Mouse (Mus musculus) large intestine, adult 2 months (tissue): ENCODE measurements around the gene Slit2. TPM values are rescaled to one million over a fixed set of nuclear protein-coding genes. Genes with fewer than 3 reads are reported as not detected.

Source experiments
- DNase-seq: peaks from one replicate; pipeline ENCODE4 v3.0.0-alpha.2; 2012; ENCODE audit warnings: low read depth, low spot score
- WGBS: fragments of 180-500 bp; shearing (Covaris S2); methylation state at CpG from one replicate; pipeline ENCODE4 v1.1.7; 2018; 5-methylcytosine and 5-hydroxymethylcytosine counted together
- polyA plus RNA-seq: library from polyadenylated mRNA; depleted of rRNA; stranded (reverse); fragments of >200 nt; gene quantifications from 2 replicates; pipeline ENCODE4 v1.2.3, GENCODE M21; 2012

Gene Slit2
- polyA plus RNA-seq, 1 experiment, result 1.2 TPM

DNA sequence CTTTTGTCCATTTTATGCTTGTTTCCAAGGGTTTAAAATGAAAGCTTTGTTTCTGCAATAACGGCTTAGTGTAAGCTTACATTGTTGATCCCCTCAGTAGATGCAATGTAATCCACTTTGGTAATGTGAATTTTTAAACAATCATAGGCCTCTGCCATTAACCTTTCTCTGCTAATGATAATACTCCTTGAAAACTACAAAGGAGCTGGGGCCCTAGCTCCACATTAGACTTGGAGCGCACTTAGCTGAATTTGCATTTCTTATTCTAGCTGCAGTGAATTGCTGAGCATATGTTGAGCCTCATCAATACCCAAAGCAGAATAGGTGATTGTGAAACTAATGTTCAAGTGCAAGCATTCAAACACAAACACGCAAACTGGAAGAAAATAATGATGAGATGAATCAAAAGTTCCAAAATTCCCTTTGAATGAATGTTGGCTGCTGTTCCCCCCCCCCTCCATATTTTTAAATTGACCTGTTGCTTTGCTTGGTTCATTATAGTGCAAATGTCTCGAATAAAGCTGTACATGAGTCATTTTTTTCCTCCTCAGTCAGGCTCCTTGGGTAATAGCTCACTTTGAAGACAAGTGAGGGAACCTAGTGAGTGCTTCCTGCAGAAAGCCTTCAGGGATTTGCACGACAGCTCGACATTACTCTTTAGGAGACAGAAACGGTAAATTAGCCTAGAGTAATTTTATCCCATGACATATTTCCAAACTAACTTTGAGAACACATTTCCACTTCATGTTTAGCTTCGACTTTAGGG, 66.2 kb downstream of the Slit2 start:
- WGBS, result 71% methylated on average over 8 of the region's 8 CpGs
- DNase-seq, result no peak

- no peak for DNase-seq
- WGBS, result 90% methylated on average over 5 of the region's 5 CpGs
Measured at GRCm38 (mm10) chr5:48050637-48051314, 67.8 kb downstream of the Slit2 start.

- no peak for DNase-seq
- WGBS, result 76% methylated on average over 10 of the region's 10 CpGs
Measured at GRCm38 (mm10) chr5:48058612-48059011, 75.7 kb downstream of the Slit2 start.

DNA sequence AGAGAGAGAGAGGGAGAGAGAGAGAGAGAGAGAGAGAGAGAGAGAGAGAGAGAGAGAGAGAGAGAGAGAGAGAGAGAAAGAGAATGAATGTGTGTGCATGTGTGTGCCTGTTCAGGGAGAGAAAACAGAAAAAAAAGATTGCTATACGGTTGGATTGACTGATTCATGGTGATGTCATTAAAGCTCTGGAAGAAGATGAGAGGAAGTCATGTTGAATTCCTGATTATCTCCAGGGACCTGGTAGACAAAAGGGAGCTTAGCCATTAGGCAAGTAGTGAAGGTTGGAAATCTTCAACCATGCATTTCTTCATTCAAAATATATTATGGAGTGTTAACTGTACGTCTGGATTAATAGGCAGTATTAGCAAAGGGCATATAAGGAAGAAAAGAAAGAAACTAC, 77.8 kb downstream of the Slit2 start:
- WGBS, result 69% methylated on average over 2 of the region's 2 CpGs
- no peak for DNase-seq

DNA sequence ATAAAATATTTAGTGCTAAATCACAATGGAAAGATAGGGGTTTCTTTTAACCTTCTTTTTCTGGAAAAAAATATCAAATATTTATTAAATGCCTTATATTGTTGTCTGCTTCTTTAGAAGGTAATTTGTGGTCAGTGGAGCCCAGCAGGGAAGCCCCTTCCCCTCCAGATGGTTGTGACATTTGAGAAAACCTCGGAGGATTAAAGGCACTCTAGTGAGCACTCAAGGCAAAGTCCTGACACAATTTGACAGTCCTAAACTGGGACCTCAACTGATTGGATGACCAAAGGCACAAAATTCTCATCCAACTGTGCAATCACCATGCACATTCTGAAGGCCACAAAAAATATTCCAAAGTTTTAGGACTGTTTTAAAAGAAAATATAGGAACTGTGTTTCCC, 95.8 kb downstream of the Slit2 start:
- no peak for DNase-seq
- 52% methylated on average over 1 of the region's 1 CpGs for WGBS

DNA sequence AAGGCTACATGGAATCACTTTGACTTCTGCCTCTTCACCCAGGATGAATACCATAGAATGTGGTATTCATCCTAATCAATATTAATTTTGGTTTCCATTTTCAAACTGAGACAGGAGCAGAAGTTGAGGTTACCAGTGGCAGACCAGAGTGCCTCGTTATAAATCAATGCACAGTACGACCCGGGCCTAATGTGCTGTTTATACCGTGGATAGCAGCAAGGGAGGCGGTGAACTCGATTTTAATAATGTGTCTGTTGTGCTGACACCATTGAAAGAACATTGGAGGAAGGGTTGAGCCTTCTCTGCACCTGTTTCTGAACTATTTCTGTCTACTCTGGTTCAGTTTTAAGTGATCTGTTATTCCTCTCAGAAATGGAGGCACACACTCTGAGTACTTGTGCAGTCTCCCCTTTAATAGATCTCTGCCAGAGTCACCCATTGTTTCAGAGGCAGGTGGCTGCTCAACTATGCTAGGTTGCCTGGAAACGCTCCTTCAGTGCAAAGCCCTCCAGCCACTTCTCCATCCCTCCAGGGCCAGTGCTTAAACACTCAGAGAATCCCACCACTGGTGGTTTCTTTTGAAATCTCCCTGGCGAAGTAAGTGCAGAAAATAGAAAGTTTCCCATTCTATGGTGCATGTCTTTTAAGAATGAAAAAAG, 98.4 kb downstream of the Slit2 start:
- no peak for DNase-seq
- WGBS, result 77% methylated on average over 8 of the region's 8 CpGs

GRCm38 (mm10) chr5:48113400-48113799, 130.5 kb downstream of the Slit2 start:
- 51% methylated on average over 1 of the region's 1 CpGs for WGBS
- DNase-seq, result no peak

DNA sequence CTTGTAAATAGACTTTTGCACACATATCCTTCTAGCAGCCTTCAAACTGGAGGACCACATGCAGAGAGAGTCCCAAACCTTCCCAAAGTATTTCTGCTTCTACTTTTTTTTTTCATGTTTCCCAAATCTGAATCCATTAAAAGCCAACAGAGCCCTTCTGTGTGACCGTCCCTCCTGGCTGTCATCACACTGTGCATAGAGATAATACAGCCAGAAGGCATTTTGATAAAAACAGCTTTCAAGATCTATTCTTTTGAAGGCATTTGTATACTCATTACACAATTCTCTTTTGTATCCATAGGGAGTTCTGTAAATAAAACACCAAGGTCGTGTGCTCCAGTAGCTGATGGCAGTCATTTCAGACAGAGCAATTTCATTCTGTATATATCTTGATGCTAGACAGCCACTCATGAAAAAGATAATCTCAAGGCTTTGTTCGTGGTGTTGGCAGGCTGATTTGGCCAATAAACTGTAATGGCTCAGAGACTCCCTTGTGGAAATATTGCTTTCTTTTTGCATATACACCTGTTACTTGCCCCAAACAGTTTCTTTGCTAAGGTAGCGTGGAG, 132.1 kb downstream of the Slit2 start:
- no peak for DNase-seq
- 31% methylated on average over 4 of the region's 4 CpGs for WGBS

- 89% methylated on average over 5 of the region's 5 CpGs for WGBS
- no peak for DNase-seq
Measured at GRCm38 (mm10) chr5:48122651-48123050, 139.7 kb downstream of the Slit2 start.

GRCm38 (mm10) chr5:48125770-48126423, 143.0 kb downstream of the Slit2 start:
- 60% methylated on average over 3 of the region's 3 CpGs for WGBS
- DNase-seq, result no peak

GRCm38 (mm10) chr5:48129981-48130380, 147.0 kb downstream of the Slit2 start:
- WGBS, result 81% methylated on average over 4 of the region's 4 CpGs
- DNase-seq, result no peak

DNA sequence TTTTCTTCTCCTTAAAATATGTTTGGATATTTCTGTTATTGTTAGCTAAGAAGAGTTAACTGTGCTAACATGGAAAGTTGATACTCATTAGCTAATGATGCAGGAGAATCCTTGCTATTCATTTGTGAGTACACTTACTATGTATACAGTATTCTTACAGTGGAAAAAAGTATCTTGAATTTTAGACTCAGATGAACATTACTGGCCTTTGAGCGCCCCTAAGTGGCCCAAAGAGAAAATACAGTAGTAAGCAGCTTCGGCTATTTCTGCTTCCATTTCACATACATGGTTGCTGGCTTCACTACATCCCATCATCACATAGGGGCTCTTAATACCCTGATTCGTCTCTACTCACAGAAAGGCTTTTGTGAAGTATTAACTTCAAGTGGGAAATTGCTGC, 153.6 kb downstream of the Slit2 start:
- no peak for DNase-seq
- WGBS, result 16% methylated on average over 3 of the region's 3 CpGs

DNA sequence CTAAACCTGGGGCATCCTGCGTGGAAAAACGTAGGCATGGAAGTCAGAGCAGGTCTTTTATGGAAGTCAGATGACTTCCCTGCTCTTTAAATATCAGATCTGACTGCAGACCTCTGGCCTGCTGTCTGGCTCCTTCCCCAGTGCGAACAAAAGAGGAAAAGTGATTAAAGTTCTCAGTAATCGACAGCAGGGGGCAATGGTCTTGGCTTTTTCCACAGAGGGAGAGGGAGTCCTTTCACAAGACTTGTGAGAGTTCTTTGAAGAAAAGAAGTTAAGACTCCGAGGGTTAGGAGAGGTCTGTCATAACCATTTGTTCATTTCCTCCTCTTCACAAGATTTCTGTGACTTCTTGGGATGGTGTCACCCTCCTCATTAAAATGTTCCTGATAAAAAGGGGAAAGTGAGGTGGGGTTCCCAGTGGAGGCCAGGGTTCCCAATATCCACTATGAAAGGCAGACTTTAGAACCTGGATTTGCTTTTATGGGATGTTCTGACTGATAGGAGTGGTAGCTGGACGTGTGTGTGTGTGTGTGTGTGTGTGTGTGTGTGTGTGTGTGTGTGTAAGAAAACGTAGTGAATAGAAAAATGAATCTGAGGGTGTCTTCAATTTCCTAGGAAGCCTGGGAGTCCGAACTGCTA, 156.0 kb downstream of the Slit2 start:
- 38% methylated on average over 8 of the region's 8 CpGs for WGBS
- DNase-seq, result no peak

DNA sequence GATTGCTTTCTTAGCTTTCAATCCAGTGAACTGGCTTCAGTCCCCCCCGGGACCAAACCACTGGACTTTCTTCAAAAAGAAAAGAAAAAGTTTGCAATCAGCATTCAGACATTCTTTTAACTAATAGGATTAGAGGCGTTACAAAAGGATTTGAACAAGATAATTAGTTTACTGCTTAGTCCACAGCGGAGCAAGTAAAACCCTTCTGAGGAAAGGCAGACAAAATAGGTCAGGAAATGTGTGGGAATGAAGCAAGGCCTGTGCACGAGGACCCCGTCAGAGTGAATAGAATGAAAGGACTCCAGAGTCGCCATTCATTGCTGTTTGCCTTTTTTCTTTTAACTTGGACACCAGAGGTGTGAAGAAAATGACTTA, 156.5 kb downstream of the Slit2 start:
- DNase-seq, result no peak
- 61% methylated on average over 6 of the region's 6 CpGs for WGBS

DNA sequence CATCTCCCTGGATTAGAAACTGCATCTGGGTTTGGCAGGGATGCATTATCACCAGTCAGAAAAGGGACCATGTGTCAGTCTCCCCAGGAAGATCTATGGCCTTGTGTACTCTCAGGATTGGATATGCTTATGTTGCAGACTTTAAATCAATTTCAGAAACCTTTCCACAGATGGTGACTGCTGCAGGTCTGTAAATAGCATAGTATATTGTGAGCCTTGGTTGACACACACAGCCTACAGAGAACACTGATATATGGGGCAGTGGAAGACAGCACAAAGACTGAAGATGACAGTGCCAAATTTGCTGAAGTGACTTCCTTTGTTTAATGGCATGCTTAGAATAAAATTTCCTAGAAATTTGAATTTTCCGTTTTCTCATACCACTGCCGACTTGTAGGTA, 163.1 kb downstream of the Slit2 start:
- 84% methylated on average over 2 of the region's 2 CpGs for WGBS
- DNase-seq, result no peak

DNA sequence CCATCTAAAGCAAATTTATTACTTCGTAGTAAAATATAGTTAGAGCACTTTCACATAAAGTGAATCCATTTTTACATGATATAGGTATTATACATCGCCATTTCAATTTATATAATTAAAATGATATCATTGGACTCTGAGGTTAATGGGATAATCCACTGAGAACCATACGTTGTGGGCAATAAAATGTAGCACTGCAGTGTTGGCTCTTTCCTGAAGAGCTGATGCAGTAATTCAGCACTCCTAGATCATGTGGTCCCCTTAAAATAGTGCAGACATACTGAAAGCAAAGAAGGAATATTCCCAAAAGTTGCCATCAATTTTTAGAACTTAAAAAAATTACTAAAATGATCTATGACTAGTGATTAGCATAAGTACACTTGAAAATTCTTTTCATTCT, 177.9 kb downstream of the Slit2 start:
- WGBS, result 80% methylated on average over 3 of the region's 3 CpGs
- no peak for DNase-seq

GRCm38 (mm10) chr5:48181646-48182302, 198.8 kb downstream of the Slit2 start:
- no peak for DNase-seq
- WGBS, result 61% methylated on average over 9 of the region's 9 CpGs

DNA sequence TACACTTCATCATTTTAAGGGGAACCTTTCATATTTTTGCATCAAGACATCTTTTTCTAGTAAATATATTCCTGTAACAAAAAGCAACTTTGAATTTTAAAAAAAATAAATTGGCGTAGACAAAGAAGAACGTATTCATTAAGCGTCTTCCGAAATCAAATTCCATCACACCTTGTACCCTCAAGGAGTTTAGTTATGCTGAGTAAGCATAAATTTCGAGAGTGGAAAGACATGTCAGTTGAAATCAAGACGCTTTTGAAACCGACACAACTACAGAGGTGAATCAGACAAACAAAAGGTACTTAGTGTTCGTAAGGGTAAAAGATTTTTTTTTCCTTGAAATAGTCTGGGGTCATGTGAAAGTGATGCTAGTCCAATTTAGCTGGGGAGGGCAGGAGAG, 201.4 kb downstream of the Slit2 start:
- 87% methylated on average over 8 of the region's 8 CpGs for WGBS
- DNase-seq, result no peak

DNA sequence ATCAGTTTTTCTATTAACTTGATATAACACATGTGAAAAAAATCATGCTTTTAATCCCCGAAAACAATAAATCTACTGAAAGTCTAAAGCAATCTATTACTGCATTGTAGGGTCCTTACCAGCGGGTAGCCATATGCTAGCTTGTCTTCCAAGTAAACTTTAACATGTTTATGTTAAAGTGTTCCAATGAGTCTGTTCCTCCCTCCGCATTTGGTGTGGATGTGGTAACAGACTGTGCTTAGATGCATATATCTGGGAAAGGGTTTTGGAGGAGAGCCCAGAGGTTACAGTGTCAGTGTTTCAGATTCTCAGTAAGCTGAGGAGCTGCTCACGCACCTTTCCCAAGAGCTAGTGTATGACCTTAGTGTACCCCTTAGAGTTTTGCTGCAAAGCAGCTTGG, 204.9 kb downstream of the Slit2 start:
- WGBS, result 84% methylated on average over 4 of the region's 4 CpGs
- no peak for DNase-seq
